Mouse (Mus musculus): Measurements from ENCODE around the gene Stim1. TPM values are rescaled to one million over a fixed set of nuclear protein-coding genes. Genes with fewer than 3 reads are reported as not detected.
"Not testable (repeated sequence)": the region's sequence is repeated elsewhere in the genome, so short reads cannot be mapped to it uniquely, and the experiment has no call there.

Gene Stim1
- polyA plus RNA-seq, 1 experiment from 2014 or later, result 12.1 TPM

- Histone ChIP-seq H3K9ac (replicated peaks; ENCODE audit: low read depth, low read length) (no peak overlapping the region), H3K36me3 (ENCODE audit: control insufficient read depth, insufficient read depth, low read length) (no peaks in the 10 kb centered on the region), H3K9me3 (ENCODE audit: control insufficient read depth, low read length) (no peaks in the 10 kb centered on the region), H3K4me1 (ENCODE audit: control insufficient read depth, insufficient read depth, low read length) (no peaks in the 10 kb centered on the region), H3K27me3 (ENCODE audit: control insufficient read depth, insufficient read depth, low read length) (no peaks in the 10 kb centered on the region), H3K27ac (ENCODE audit: low read depth, low read length) (no peak overlapping the region), H3K4me3 (ENCODE audit: low read depth, low read length) (no peak overlapping the region), H3K4me2 (ENCODE audit: low read depth, low read length) (no peak overlapping the region)
- WGBS, result 24% methylated on average over 4 of the region's 4 CpGs
- ATAC-seq (ENCODE audit: low read depth), result peak; percentile 74
Measured at GRCm38 (mm10) chr7:102258189-102258588, 9.4 kb upstream of the Stim1 start.

- no peaks in the 10 kb centered on the region for H3K9me3 ChIP-seq (ENCODE audit: control insufficient read depth, low read length)
- H3K36me3 ChIP-seq (ENCODE audit: control insufficient read depth, insufficient read depth, low read length), result no peaks in the 10 kb centered on the region
- H3K27me3 ChIP-seq (ENCODE audit: control insufficient read depth, insufficient read depth, low read length), result no peaks in the 10 kb centered on the region
- no peak for ATAC-seq (ENCODE audit: low read depth)
- no peak overlapping the region for H3K4me2 ChIP-seq (ENCODE audit: low read depth, low read length)
- H3K9ac ChIP-seq (replicated peaks; ENCODE audit: low read depth, low read length), result no peak overlapping the region
- 67% methylated on average over 3 of the region's 3 CpGs for WGBS
- H3K4me3 ChIP-seq (ENCODE audit: low read depth, low read length), result no peak overlapping the region
- no peaks in the 10 kb centered on the region for H3K4me1 ChIP-seq (ENCODE audit: control insufficient read depth, insufficient read depth, low read length)
- H3K27ac ChIP-seq (ENCODE audit: low read depth, low read length), result no peak overlapping the region
Measured at GRCm38 (mm10) chr7:102258753-102259152, 8.9 kb upstream of the Stim1 start.

GRCm38 (mm10) chr7:102259716-102260479 lies 7.7 kb upstream of the Stim1 start:
- H3K27me3 ChIP-seq (ENCODE audit: control insufficient read depth, insufficient read depth, low read length), result no peaks in the 10 kb centered on the region
- WGBS, result 91% methylated on average over 10 of the region's 10 CpGs
- H3K27ac ChIP-seq (ENCODE audit: low read depth, low read length), result no peak overlapping the region
- H3K4me1 ChIP-seq (ENCODE audit: control insufficient read depth, insufficient read depth, low read length), result no peaks in the 10 kb centered on the region
- H3K4me3 ChIP-seq (ENCODE audit: low read depth, low read length), result no peak overlapping the region
- no peak for ATAC-seq (ENCODE audit: low read depth)
- no peak overlapping the region for H3K9ac ChIP-seq (replicated peaks; ENCODE audit: low read depth, low read length)
- H3K9me3 ChIP-seq (ENCODE audit: control insufficient read depth, low read length), result no peaks in the 10 kb centered on the region
- no peak overlapping the region for H3K4me2 ChIP-seq (ENCODE audit: low read depth, low read length)
- H3K36me3 ChIP-seq (ENCODE audit: control insufficient read depth, insufficient read depth, low read length), result no peaks in the 10 kb centered on the region

GRCm38 (mm10) chr7:102260518-102260917 lies 7.1 kb upstream of the Stim1 start:
- H3K27me3 ChIP-seq (ENCODE audit: control insufficient read depth, insufficient read depth, low read length), result no peaks in the 10 kb centered on the region
- H3K9ac ChIP-seq (replicated peaks; ENCODE audit: low read depth, low read length), result no peak overlapping the region
- 91% methylated on average over 1 of the region's 1 CpGs for WGBS
- H3K27ac ChIP-seq (ENCODE audit: low read depth, low read length), result no peak overlapping the region
- ATAC-seq (ENCODE audit: low read depth), result no peak
- no peaks in the 10 kb centered on the region for H3K4me1 ChIP-seq (ENCODE audit: control insufficient read depth, insufficient read depth, low read length)
- H3K4me3 ChIP-seq (ENCODE audit: low read depth, low read length), result no peak overlapping the region
- no peak overlapping the region for H3K4me2 ChIP-seq (ENCODE audit: low read depth, low read length)
- H3K36me3 ChIP-seq (ENCODE audit: control insufficient read depth, insufficient read depth, low read length), result no peaks in the 10 kb centered on the region
- H3K9me3 ChIP-seq (ENCODE audit: control insufficient read depth, low read length), result no peaks in the 10 kb centered on the region

GRCm38 (mm10) chr7:102263020-102263419 lies 4.6 kb upstream of the Stim1 start:
- ATAC-seq (ENCODE audit: low read depth), result no peak
- 95% methylated on average over 2 of the region's 2 CpGs for WGBS

GRCm38 (mm10) chr7:102266021-102266400 lies 1.6 kb upstream of the Stim1 start:
- H3K4me3 ChIP-seq (ENCODE audit: low read depth, low read length); H3K27me3 ChIP-seq (ENCODE audit: control insufficient read depth, insufficient read depth, low read length); H3K27ac ChIP-seq (ENCODE audit: low read depth, low read length); H3K4me1 ChIP-seq (ENCODE audit: control insufficient read depth, insufficient read depth, low read length); H3K4me2 ChIP-seq (ENCODE audit: low read depth, low read length); H3K9ac ChIP-seq (replicated peaks; ENCODE audit: low read depth, low read length); H3K9me3 ChIP-seq (ENCODE audit: control insufficient read depth, low read length); ATAC-seq (ENCODE audit: low read depth); H3K36me3 ChIP-seq (ENCODE audit: control insufficient read depth, insufficient read depth, low read length): not testable (repeated sequence)
- WGBS, result 96% methylated on average over 10 of the region's 10 CpGs

More at GRCm38 (mm10) chr7:102263020-102263419, 4.6 kb upstream of the Stim1 start:
- no peaks in the 10 kb centered on the region for H3K36me3 ChIP-seq (ENCODE audit: control insufficient read depth, insufficient read depth, low read length)
- no peak overlapping the region for H3K4me3 ChIP-seq (ENCODE audit: low read depth, low read length)
- peaks cover 4% of the 10 kb centered on the region; the same call in 1 of the 2 replicates for H3K27me3 ChIP-seq (ENCODE audit: control insufficient read depth, insufficient read depth, low read length)
- no peak overlapping the region for H3K4me2 ChIP-seq (ENCODE audit: low read depth, low read length)
- H3K9me3 ChIP-seq (ENCODE audit: control insufficient read depth, low read length), result no peaks in the 10 kb centered on the region
- H3K4me1 ChIP-seq (ENCODE audit: control insufficient read depth, insufficient read depth, low read length), result no peaks in the 10 kb centered on the region
- no peak overlapping the region for H3K27ac ChIP-seq (ENCODE audit: low read depth, low read length)
- no peak overlapping the region for H3K9ac ChIP-seq (replicated peaks; ENCODE audit: low read depth, low read length)

- Histone ChIP-seq H3K27me3 (ENCODE audit: control insufficient read depth, insufficient read depth, low read length) (peaks cover 9% of the 10 kb centered on the region; the same call in 1 of the 2 replicates), H3K4me1 (ENCODE audit: control insufficient read depth, insufficient read depth, low read length) (0 out of 2 replicates have a peak, but pooled peaks cover 6% of the 10 kb centered on the region), H3K36me3 (ENCODE audit: control insufficient read depth, insufficient read depth, low read length) (no peaks in the 10 kb centered on the region), H3K9me3 (ENCODE audit: control insufficient read depth, low read length) (no peaks in the 10 kb centered on the region), H3K4me2 (ENCODE audit: low read depth, low read length) (no peak overlapping the region), H3K27ac (ENCODE audit: low read depth, low read length) (no peak overlapping the region), H3K4me3 (ENCODE audit: low read depth, low read length) (no peak overlapping the region), H3K9ac (replicated peaks; ENCODE audit: low read depth, low read length) (no peak overlapping the region)
- 55% methylated on average over 14 of the region's 14 CpGs for WGBS
- ATAC-seq (ENCODE audit: low read depth), result peak; percentile 44; the same call in 1 of the 2 replicates
Measured at GRCm38 (mm10) chr7:102266401-102267042, 1.1 kb upstream of the Stim1 start.

- Histone ChIP-seq H3K4me1 (ENCODE audit: control insufficient read depth, insufficient read depth, low read length) (0 out of 2 replicates have a peak, but pooled peaks cover 6% of the 10 kb centered on the region), H3K27me3 (ENCODE audit: control insufficient read depth, insufficient read depth, low read length) (peaks cover 9% of the 10 kb centered on the region; the same call in 1 of the 2 replicates), H3K4me3 (ENCODE audit: low read depth, low read length) (peak overlapping the region; percentile 81), H3K4me2 (ENCODE audit: low read depth, low read length) (peak overlapping the region; percentile 95), H3K27ac (ENCODE audit: low read depth, low read length) (no peak overlapping the region), H3K36me3 (ENCODE audit: control insufficient read depth, insufficient read depth, low read length) (no peaks in the 10 kb centered on the region), H3K9ac (replicated peaks; ENCODE audit: low read depth, low read length) (peak overlapping the region; percentile 66), H3K9me3 (ENCODE audit: control insufficient read depth, low read length) (no peaks in the 10 kb centered on the region)
- peak; percentile 93 for ATAC-seq (ENCODE audit: low read depth)
- WGBS, result under 1% methylated on average over 34 of the region's 34 CpGs
Measured at GRCm38 (mm10) chr7:102267113-102267579, 460 bp upstream of the Stim1 start.

- H3K27ac ChIP-seq (ENCODE audit: low read depth, low read length), result no peak overlapping the region
Measured at GRCm38 (mm10) chr7:102268395-102268748, 766 bp downstream of the Stim1 start.

More at GRCm38 (mm10) chr7:102268395-102268748, 766 bp downstream of the Stim1 start:
- Histone ChIP-seq H3K4me2 (ENCODE audit: low read depth, low read length) (peak overlapping the region; percentile 95), H3K27me3 (ENCODE audit: control insufficient read depth, insufficient read depth, low read length) (peaks cover 9% of the 10 kb centered on the region; the same call in 1 of the 2 replicates), H3K9me3 (ENCODE audit: control insufficient read depth, low read length) (no peaks in the 10 kb centered on the region), H3K4me1 (ENCODE audit: control insufficient read depth, insufficient read depth, low read length) (0 out of 2 replicates have a peak, but pooled peaks cover 6% of the 10 kb centered on the region), H3K4me3 (ENCODE audit: low read depth, low read length) (peak overlapping the region; percentile 81), H3K36me3 (ENCODE audit: control insufficient read depth, insufficient read depth, low read length) (no peaks in the 10 kb centered on the region), H3K9ac (replicated peaks; ENCODE audit: low read depth, low read length) (peak overlapping the region; percentile 66)
- ATAC-seq (ENCODE audit: low read depth), result no peak; the same call in 1 of the 2 replicates
- WGBS, result 5% methylated on average over 12 of the region's 12 CpGs
